9 mouse cellular contexts compared by ENCODE assay signal in genomic region chr5:120558762-120559161, GRCm38 (mm10). TPM values are rescaled to one million over a fixed set of nuclear protein-coding genes. Genes with fewer than 3 reads are reported as not detected.
DNase-seq lines count a peak whose midpoint lies in the region; ATAC-seq and TF ChIP-seq lines count a peak whose summit lies in the region.
"Had no signal": no experiment of that assay in that cellular context is flagged by ENCODE, and none has a peak within 500 bp of the region (broad histone marks: within the 10 kb centered on the region; RNA-seq: fewer than 3 reads in every experiment).

No protein-coding gene starts in this region.

- H3K4me3 ChIP-seq in lung, postnatal 0 days (ENCODE audit: low read depth, low read length) = no peak overlapping the region
- H3K4me3 ChIP-seq in intestine, embryonic 15.5 days (replicated peaks) = 0 out of 2 replicates have a peak overlapping the region, but pooled peaks have one; percentile 0
- H3K4me3 ChIP-seq in myocyte = peak overlapping the region; percentile 77
- H3K4me3 ChIP-seq: heart, embryonic 15.5 days had no signal

- H3K79me2 ChIP-seq in myocyte (ENCODE audit: control insufficient read depth, insufficient read depth) = peaks cover 48% of the 10 kb centered on the region

- H3ac ChIP-seq in myocyte (ENCODE audit: control insufficient read depth, insufficient read length) = peak overlapping the region; percentile 24

- no peaks in the 10 kb centered on the region for H3K9me3 ChIP-seq in lung, postnatal 0 days (ENCODE audit: low read length)
- no peaks in the 10 kb centered on the region for H3K9me3 ChIP-seq in intestine, embryonic 15.5 days
- H3K9me3 ChIP-seq: heart, embryonic 15.5 days had no signal

- ATAC-seq in lung, postnatal 0 days = no peak
- ATAC-seq in intestine, embryonic 15.5 days = no peak
- no peak for ATAC-seq in activated CD4-positive, CD25-positive, alpha-beta regulatory T cell, adult 4 months

- H3K36me3 ChIP-seq in lung, postnatal 0 days (ENCODE audit: insufficient read depth, low read length) = peaks cover 17% of the 10 kb centered on the region
- H3K36me3 ChIP-seq in intestine, embryonic 15.5 days = peaks cover 21% of the 10 kb centered on the region
- peaks cover 35% of the 10 kb centered on the region for H3K36me3 ChIP-seq in myocyte (ENCODE audit: control insufficient read depth, insufficient read depth)

- H3K4me1 ChIP-seq in lung, postnatal 0 days (ENCODE audit: insufficient read depth, low read depth, low read length) = peaks cover 16% of the 10 kb centered on the region; the same call in 1 of the 2 replicates
- H3K4me1 ChIP-seq in intestine, embryonic 15.5 days (replicated peaks) = peaks cover 47% of the 10 kb centered on the region

- DNase-seq in cerebellum, adult 11-12 months = peak; percentile 43
- no peak for DNase-seq in cerebellum, adult 18-20 months
- peak; percentile 54 for DNase-seq in lung, postnatal 0 days (ENCODE audit: low spot score)
- no peak for DNase-seq in lung, postnatal 10 days
- DNase-seq in layer of hippocampus, postnatal 14 days (ENCODE audit: low spot score in 2 of 2) = no peak

- no peak overlapping the region; the same call in 1 of the 2 replicates for H3K4me2 ChIP-seq in lung, postnatal 0 days (replicated peaks; ENCODE audit: low read depth, low read length)
- peak overlapping the region; percentile 63 for H3K4me2 ChIP-seq in intestine, embryonic 15.5 days (replicated peaks)
- H3K4me2 ChIP-seq in myocyte (ENCODE audit: low read depth) = peak overlapping the region; percentile 87
- H3K4me2 ChIP-seq: heart, embryonic 15.5 days had no signal

- no peak for TF ChIP-seq CTCF in lung, postnatal 0 days (IDR thresholded peaks at IDR 0.05)

- H3K27me3 ChIP-seq in lung, postnatal 0 days (replicated peaks; ENCODE audit: insufficient read depth, low read length) = no peaks in the 10 kb centered on the region
- H3K27me3 ChIP-seq in intestine, embryonic 15.5 days (replicated peaks) = no peaks in the 10 kb centered on the region
- no peaks in the 10 kb centered on the region for H3K27me3 ChIP-seq in myocyte (ENCODE audit: control insufficient read depth, insufficient read depth, insufficient read length)
- H3K27me3 ChIP-seq: heart, embryonic 15.5 days had no signal

- 63% methylated on average over 14 of the region's 14 CpGs for WGBS in lung, postnatal 0 days
- 42% methylated on average over 14 of the region's 14 CpGs for WGBS in intestine, embryonic 15.5 days

- no peak overlapping the region for H3K9ac ChIP-seq in lung, postnatal 0 days (replicated peaks; ENCODE audit: low read depth)
- H3K9ac ChIP-seq in intestine, embryonic 15.5 days = no peak overlapping the region
- H3K9ac ChIP-seq: heart, embryonic 15.5 days had no signal

- TF ChIP-seq EP300 in lung, postnatal 0 days (IDR thresholded peaks at IDR 0.05) = no peak

- TF ChIP-seq POLR2A in myocyte (IDR thresholded peaks at IDR 0.05; ENCODE audit: insufficient read length, low read depth) = no peak

- H3K27ac ChIP-seq in lung, postnatal 0 days (ENCODE audit: low read length) = no peak overlapping the region
- H3K27ac ChIP-seq in intestine, embryonic 15.5 days = no peak overlapping the region
- H3K27ac ChIP-seq: heart, embryonic 15.5 days had no signal

TF ChIP-seq in myocyte, 11 proteins besides CTCF, POLR2A, EP300 and RAD21:
- 0 out of 2 replicates have a peak, but pooled peaks have one; percentile 19 for TF ChIP-seq CEBPB (IDR thresholded peaks at IDR 0.05; ENCODE audit: insufficient read depth, poor library complexity, severe bottlenecking)
- no peak for TF ChIP-seq REST (IDR thresholded peaks at IDR 0.05; ENCODE audit: insufficient read depth, insufficient read length)
- TF ChIP-seq POLR2AphosphoS2 (IDR thresholded peaks at IDR 0.05; ENCODE audit: insufficient read length, low read depth) = peak; percentile 18
- no peak for TF ChIP-seq MYOD1 (IDR thresholded peaks at IDR 0.05; ENCODE audit: control insufficient read depth in 1 of 3, insufficient read length in 2 of 3, low read depth in 2 of 3)
- TF ChIP-seq USF1 (IDR thresholded peaks at IDR 0.05; ENCODE audit: low read depth) = no peak
TF ChIP-seq in myocyte: peak in this region for 2.

RNA-seq across cellular contexts. Expression of gene Tpcn1, which starts 29.7 kb away (rescaled TPM):
- 17.5 and 19.7 TPM in 2 replicates for polyA plus RNA-seq in lung, postnatal 0 days (2015; fragmentation: Nextera tagmentation; extraction: Ambion mirVana)
- 25.3 and 26.8 TPM in 2 replicates for polyA plus RNA-seq in intestine, embryonic 15.5 days (2015; fragmentation: Nextera tagmentation; extraction: Ambion mirVana)
- polyA plus RNA-seq in myocyte (2012; fragmentation: generic; extraction: Trizol) = 88.7 TPM
- 10 to 100 TPM; 44.1 to 45.2 TPM for total RNA-seq in layer of hippocampus, postnatal 14 days (2021)
- 10 to 100 TPM; 10.9 to 13.0 TPM for polyA plus RNA-seq in activated CD4-positive, CD25-positive, alpha-beta regulatory T cell, adult 4 months (2017; shearing (Covaris generic))

RNA-seq across cellular contexts. Expression of gene Iqcd, which starts 30.1 kb away (rescaled TPM):
- polyA plus RNA-seq in lung, postnatal 0 days (2015; fragmentation: Nextera tagmentation; extraction: Ambion mirVana) = 1.7 and 2.0 TPM in 2 replicates
- 0.28 and 0.40 TPM in 2 replicates for polyA plus RNA-seq in intestine, embryonic 15.5 days (2015; fragmentation: Nextera tagmentation; extraction: Ambion mirVana)
- 0.91 TPM for polyA plus RNA-seq in myocyte (2012; fragmentation: generic; extraction: Trizol)
- 1 to 10 TPM in 1 of 2 experiments, under 1 TPM in 1; 0.52 to 2.4 TPM for total RNA-seq in layer of hippocampus, postnatal 14 days (2021)
- under 1 TPM; 0.41 to 0.70 TPM for polyA plus RNA-seq in activated CD4-positive, CD25-positive, alpha-beta regulatory T cell, adult 4 months (2017; shearing (Covaris generic))

RNA-seq across cellular contexts. Expression of gene Slc8b1, which starts 47.8 kb away (rescaled TPM):
- 12.1 and 14.7 TPM in 2 replicates for polyA plus RNA-seq in lung, postnatal 0 days (2015; fragmentation: Nextera tagmentation; extraction: Ambion mirVana)
- polyA plus RNA-seq in intestine, embryonic 15.5 days (2015; fragmentation: Nextera tagmentation; extraction: Ambion mirVana) = 6.2 and 6.6 TPM in 2 replicates
- 19.6 TPM for polyA plus RNA-seq in myocyte (2012; fragmentation: generic; extraction: Trizol)
- total RNA-seq in layer of hippocampus, postnatal 14 days (2021) = 1 to 10 TPM; 7.9 to 8.4 TPM
- polyA plus RNA-seq in activated CD4-positive, CD25-positive, alpha-beta regulatory T cell, adult 4 months (2017; shearing (Covaris generic)) = 1 to 10 TPM; 4.7 to 7.2 TPM

RNA-seq across cellular contexts. Expression of gene Rita1, which starts 53.6 kb away (rescaled TPM):
- polyA plus RNA-seq in lung, postnatal 0 days (2015; fragmentation: Nextera tagmentation; extraction: Ambion mirVana) = 9.9 and 10.0 TPM in 2 replicates
- polyA plus RNA-seq in intestine, embryonic 15.5 days (2015; fragmentation: Nextera tagmentation; extraction: Ambion mirVana) = 10.6 and 11.4 TPM in 2 replicates
- 14.7 TPM for polyA plus RNA-seq in myocyte (2012; fragmentation: generic; extraction: Trizol)
- 10 to 100 TPM; 24.8 to 26.8 TPM for total RNA-seq in layer of hippocampus, postnatal 14 days (2021)
- polyA plus RNA-seq in activated CD4-positive, CD25-positive, alpha-beta regulatory T cell, adult 4 months (2017; shearing (Covaris generic)) = 1 to 10 TPM; 1.1 to 2.4 TPM

RNA-seq across cellular contexts. Expression of gene Ddx54, which starts 53.8 kb away (rescaled TPM):
- 24.9 and 25.4 TPM in 2 replicates for polyA plus RNA-seq in lung, postnatal 0 days (2015; fragmentation: Nextera tagmentation; extraction: Ambion mirVana)
- polyA plus RNA-seq in intestine, embryonic 15.5 days (2015; fragmentation: Nextera tagmentation; extraction: Ambion mirVana) = 47.5 and 49.3 TPM in 2 replicates
- 56.3 TPM for polyA plus RNA-seq in myocyte (2012; fragmentation: generic; extraction: Trizol)
- 10 to 100 TPM; 41.7 to 44.4 TPM for total RNA-seq in layer of hippocampus, postnatal 14 days (2021)
- 10 to 100 TPM; 11.7 to 18.4 TPM for polyA plus RNA-seq in activated CD4-positive, CD25-positive, alpha-beta regulatory T cell, adult 4 months (2017; shearing (Covaris generic))

Comparison
In these comparisons a context has a peak if more than half of its experiments do, and no peak if none do; other contexts are left out.
1. DNase-seq: peak in cerebellum, adult 11-12 months (single experiment) and lung, postnatal 0 days (single experiment); none in cerebellum, adult 18-20 months (0 of 2), lung, postnatal 10 days (single experiment) and layer of hippocampus, postnatal 14 days (0 of 2).